11 mouse cellular contexts compared by ENCODE assay signal in the genomic region with DNA sequence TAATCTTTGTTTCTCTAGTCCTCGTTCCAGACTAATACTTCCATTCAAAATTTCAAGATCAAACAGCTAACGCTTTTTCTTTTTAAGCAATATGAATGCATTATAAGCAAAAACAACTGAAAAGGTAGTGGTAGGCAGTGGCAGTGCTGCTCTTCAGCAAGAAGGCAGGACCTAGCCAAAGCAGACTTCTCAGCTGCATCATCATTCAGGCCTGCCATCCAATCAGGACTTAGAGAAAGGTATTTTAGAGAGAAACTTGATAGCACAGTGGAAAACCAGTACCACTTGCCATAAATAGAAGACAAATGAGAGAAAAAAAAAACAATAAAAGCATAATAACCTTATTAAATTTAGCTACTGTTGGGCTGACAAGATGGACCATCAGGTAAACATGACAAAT. TPM values are rescaled to one million over a fixed set of nuclear protein-coding genes. Genes with fewer than 3 reads are reported as not detected.
A peak's percentile ranks its signal among the peaks of the same experiment; 100 is the strongest.
DNase-seq lines count a peak whose midpoint lies in the region; ATAC-seq and TF ChIP-seq lines count a peak whose summit lies in the region.
"Had no signal": no experiment of that assay in that cellular context is flagged by ENCODE, and none has a peak within 500 bp of the region (broad histone marks: within the 10 kb centered on the region; RNA-seq: fewer than 3 reads in every experiment).

No protein-coding gene starts in this region.

- H3K4me1 ChIP-seq in heart, embryonic 13.5 days, result peaks cover 52% of the 10 kb centered on the region
- H3K4me1 ChIP-seq in heart, embryonic 11.5 days (ENCODE audit: control insufficient read depth, insufficient read depth, low read length), result peaks cover 30% of the 10 kb centered on the region
- peaks cover 8 to 30% of the 10 kb centered on the region in 2 experiments for H3K4me1 ChIP-seq in MEL (ENCODE audit: control insufficient read depth in 1 of 2, insufficient read depth in 2 of 2, low read length in 2 of 2)
- peaks cover 28% of the 10 kb centered on the region for H3K4me1 ChIP-seq in forebrain, embryonic 14.5 days (ENCODE audit: control insufficient read depth, insufficient read depth, low read length)
- peaks cover 42% of the 10 kb centered on the region for H3K4me1 ChIP-seq in midbrain, embryonic 10.5 days

- TF ChIP-seq RAD21 in MEL (IDR thresholded peaks at IDR 0.05; ENCODE audit: low read depth, low read length), result no peak

- no peak for TF ChIP-seq CTCF in MEL (IDR thresholded peaks at IDR 0.05 in 2 of 3, conservative IDR thresholded peaks at IDR 0.05 in 1 of 3; ENCODE audit: control insufficient read depth in 1 of 3, insufficient read depth in 1 of 3, low read depth in 2 of 3, low read length in 3 of 3, poor library complexity in 1 of 3, severe bottlenecking in 1 of 3)

- peaks cover 60% of the 10 kb centered on the region for H3K79me2 ChIP-seq in MEL (ENCODE audit: control insufficient read depth, insufficient read depth, low read length, poor library complexity)

- peak; percentile 51 for DNase-seq in MEL (ENCODE audit: low read depth, low spot score)
- DNase-seq in forebrain, embryonic 14.5 days (ENCODE audit: low spot score), result no peak
- DNase-seq in midbrain, embryonic 10.5 days (ENCODE audit: low spot score), result no peak
- DNase-seq in gastrocnemius, postnatal 36 days, result no peak
- no peak for DNase-seq in spleen, postnatal 4 days (ENCODE audit: low spot score in 2 of 2)
- DNase-seq in T-cell, adult 2 months (ENCODE audit: low spot score), result no peak

- no peaks in the 10 kb centered on the region for H3K9me3 ChIP-seq in heart, embryonic 13.5 days
- H3K9me3 ChIP-seq in heart, embryonic 11.5 days (replicated peaks; ENCODE audit: control insufficient read depth, low read length), result no peaks in the 10 kb centered on the region
- H3K9me3 ChIP-seq in MEL (replicated peaks; ENCODE audit: insufficient read depth, low read length), result no peaks in the 10 kb centered on the region
- no peaks in the 10 kb centered on the region for H3K9me3 ChIP-seq in forebrain, embryonic 14.5 days (replicated peaks; ENCODE audit: control insufficient read depth, low read length)
- no peaks in the 10 kb centered on the region for H3K9me3 ChIP-seq in midbrain, embryonic 10.5 days (replicated peaks)

- TF ChIP-seq EP300 in MEL (IDR thresholded peaks at IDR 0.05; ENCODE audit: low read depth in 1 of 2, low read length in 2 of 2), result no peak

- H3K36me3 ChIP-seq in heart, embryonic 13.5 days, result peaks cover 5% of the 10 kb centered on the region; the same call in 1 of the 2 replicates
- H3K36me3 ChIP-seq in heart, embryonic 11.5 days (ENCODE audit: control insufficient read depth, insufficient read depth, low read length), result no peaks in the 10 kb centered on the region
- peaks cover 3 to 49% of the 10 kb centered on the region in 2 experiments; a peak in 3 of 4 replicates for H3K36me3 ChIP-seq in MEL (ENCODE audit: control insufficient read depth in 1 of 2, insufficient read depth in 2 of 2, low read length in 2 of 2)
- H3K36me3 ChIP-seq in forebrain, embryonic 14.5 days (ENCODE audit: control insufficient read depth, insufficient read depth, low read length), result peaks cover 13% of the 10 kb centered on the region; the same call in 1 of the 2 replicates
- peaks cover 13% of the 10 kb centered on the region; the same call in 1 of the 2 replicates for H3K36me3 ChIP-seq in midbrain, embryonic 10.5 days

- H3K4me2 ChIP-seq in heart, embryonic 13.5 days, result peak overlapping the region; percentile 99
- H3K4me2 ChIP-seq in heart, embryonic 11.5 days, result no peak overlapping the region
- peak overlapping the region; percentile 91 for H3K4me2 ChIP-seq in forebrain, embryonic 14.5 days (ENCODE audit: low read length)

- ATAC-seq in heart, embryonic 13.5 days (ENCODE audit: extremely low read depth, insufficient number of reproducible peaks, low FRiP score, low TSS enrichment), result no peak
- ATAC-seq in heart, embryonic 11.5 days (replicated peaks; ENCODE audit: insufficient number of reproducible peaks, low FRiP score, low TSS enrichment), result no peak
- ATAC-seq in forebrain, embryonic 14.5 days, result no peak

- H3K9ac ChIP-seq in heart, embryonic 13.5 days, result no peak overlapping the region
- no peak overlapping the region for H3K9ac ChIP-seq in heart, embryonic 11.5 days (ENCODE audit: low read depth, low read length)
- no peak overlapping the region for H3K9ac ChIP-seq in MEL (ENCODE audit: control insufficient read depth, low read depth, low read length, poor library complexity, severe bottlenecking)
- no peak overlapping the region for H3K9ac ChIP-seq in forebrain, embryonic 14.5 days (ENCODE audit: low read length)

- TF ChIP-seq POLR2A in MEL (IDR thresholded peaks at IDR 0.05; ENCODE audit: control insufficient read depth in 1 of 2, insufficient read depth in 1 of 2, low read depth in 1 of 2, low read length in 2 of 2, poor library complexity in 1 of 2), result no peak

- H3K4me3 ChIP-seq in heart, embryonic 13.5 days, result peak overlapping the region; percentile 88
- no peak overlapping the region for H3K4me3 ChIP-seq in heart, embryonic 11.5 days (ENCODE audit: low read depth, low read length)
- H3K4me3 ChIP-seq in MEL (ENCODE audit: control insufficient read depth in 1 of 2, insufficient read depth in 1 of 2, low read depth in 2 of 2, low read length in 2 of 2), result no peak overlapping the region; a peak in 1 of 4 replicates
- H3K4me3 ChIP-seq in forebrain, embryonic 14.5 days (ENCODE audit: low read depth, low read length), result no peak overlapping the region
- H3K4me3 ChIP-seq in midbrain, embryonic 10.5 days, result peak overlapping the region; percentile 92

- no peak overlapping the region for H3K27ac ChIP-seq in heart, embryonic 13.5 days (replicated peaks)
- H3K27ac ChIP-seq in heart, embryonic 11.5 days (ENCODE audit: low read depth, low read length), result no peak overlapping the region
- H3K27ac ChIP-seq in MEL (ENCODE audit: control insufficient read depth, low read depth, low read length), result no peak overlapping the region
- H3K27ac ChIP-seq in forebrain, embryonic 14.5 days (ENCODE audit: low read depth, low read length), result no peak overlapping the region
- H3K27ac ChIP-seq in midbrain, embryonic 10.5 days (replicated peaks), result no peak overlapping the region

- WGBS in heart, embryonic 13.5 days, result 77% methylated on average over 2 of the region's 2 CpGs
- WGBS in heart, embryonic 11.5 days (ENCODE audit: insufficient replicate concordance), result 84% methylated on average over 2 of the region's 2 CpGs
- WGBS in forebrain, embryonic 14.5 days, result 78% methylated on average over 2 of the region's 2 CpGs
- 93% methylated on average over 2 of the region's 2 CpGs for WGBS in midbrain, embryonic 10.5 days

- intact Hi-C loops in gastrocnemius, postnatal 36 days (cut with DNase I), result no loop called here

- H3K27me3 ChIP-seq in heart, embryonic 13.5 days (replicated peaks), result peaks cover 11% of the 10 kb centered on the region
- H3K27me3 ChIP-seq in heart, embryonic 11.5 days (ENCODE audit: control insufficient read depth, insufficient read depth, low read length), result no peaks in the 10 kb centered on the region
- 0 out of 4 replicates have a peak, but pooled peaks cover 0 to 2% of the 10 kb centered on the region in 2 experiments for H3K27me3 ChIP-seq in MEL (ENCODE audit: control insufficient read depth in 1 of 2, insufficient read depth in 2 of 2, low read length in 2 of 2)
- H3K27me3 ChIP-seq in forebrain, embryonic 14.5 days (replicated peaks; ENCODE audit: control insufficient read depth, insufficient read depth, low read length), result no peaks in the 10 kb centered on the region
- H3K27me3 ChIP-seq in midbrain, embryonic 10.5 days (ENCODE audit: low read depth, poor library complexity, severe bottlenecking), result 0 out of 2 replicates have a peak, but pooled peaks cover 3% of the 10 kb centered on the region

TF ChIP-seq in MEL, 35 proteins besides CTCF, POLR2A, EP300 and RAD21:
- TF ChIP-seq CHD1 (IDR thresholded peaks at IDR 0.05; ENCODE audit: low read depth, low read length), result no peak
- no peak for TF ChIP-seq MAX (IDR thresholded peaks at IDR 0.05; ENCODE audit: low read length)
- TF ChIP-seq USF1 (IDR thresholded peaks at IDR 0.05; ENCODE audit: low read depth, low read length), result no peak
- TF ChIP-seq ELF1 (IDR thresholded peaks at IDR 0.05; ENCODE audit: low read depth, low read length), result no peak
- TF ChIP-seq KAT2A (conservative IDR thresholded peaks at IDR 0.05; ENCODE audit: low read depth, low read length), result no peak
- TF ChIP-seq CHD2 (IDR thresholded peaks at IDR 0.05; ENCODE audit: low read length), result no peak
- TF ChIP-seq TCF12 (IDR thresholded peaks at IDR 0.05; ENCODE audit: low read depth, low read length), result no peak
- no peak for TF ChIP-seq GABPA (IDR thresholded peaks at IDR 0.05; ENCODE audit: low read depth, low read length)
- TF ChIP-seq E2F4 (IDR thresholded peaks at IDR 0.05; ENCODE audit: borderline replicate concordance, low read depth, low read length), result no peak
- no peak for TF ChIP-seq JUND (IDR thresholded peaks at IDR 0.05; ENCODE audit: low read depth, low read length)
- TF ChIP-seq HCFC1 (IDR thresholded peaks at IDR 0.05; ENCODE audit: low read depth, low read length), result no peak

RNA-seq across cellular contexts. Expression of a gene that starts 2.0 kb away (rescaled TPM):
- polyA plus RNA-seq in heart, embryonic 13.5 days (2015; fragmentation: Nextera tagmentation; extraction: Ambion mirVana), result 0.94 and 1.3 TPM in 2 replicates
- polyA plus RNA-seq in heart, embryonic 11.5 days (2014; fragmentation: Nextera tagmentation; extraction: Ambion mirVana), result 2.2 and 2.6 TPM in 2 replicates
- 14.3 and 14.4 TPM in 2 replicates for total RNA-seq in MEL (2012; rRNA removed)
- polyA plus RNA-seq in MEL (2012; ENCODE audit: insufficient read depth in 1 of 2, insufficient read length in 2 of 2, low read depth in 1 of 2, low replicate concordance in 2 of 2, missing spikeins in 1 of 2), result 10 to 100 TPM in 1 of 2 experiments, not detected in 1; 14.7 TPM
- polyA plus RNA-seq in forebrain, embryonic 14.5 days (2014; fragmentation: Nextera tagmentation; extraction: Ambion mirVana), result 3.6 and 4.6 TPM in 2 replicates
- 2.4 and 2.5 TPM in 2 replicates for polyA plus RNA-seq in midbrain, embryonic 10.5 days (2016; fragmentation: Nextera tagmentation; extraction: Ambion mirVana)
- 1 to 10 TPM; 4.4 to 5.6 TPM for total RNA-seq in gastrocnemius, postnatal 36 days (2021)

RNA-seq across cellular contexts. Expression of a gene that starts 29.2 kb away (rescaled TPM):
- 0.14 and 0.15 TPM in 2 replicates for polyA plus RNA-seq in heart, embryonic 13.5 days (2015; fragmentation: Nextera tagmentation; extraction: Ambion mirVana)
- polyA plus RNA-seq in heart, embryonic 11.5 days (2014; fragmentation: Nextera tagmentation; extraction: Ambion mirVana), result 0.07 and 0.20 TPM in 2 replicates
- total RNA-seq in MEL (2012; rRNA removed), result not detected in 2 replicates
- not detected for polyA plus RNA-seq in MEL (2012; ENCODE audit: insufficient read depth in 1 of 2, insufficient read length in 2 of 2, low read depth in 1 of 2, low replicate concordance in 2 of 2, missing spikeins in 1 of 2)
- not detected in 2 replicates for polyA plus RNA-seq in forebrain, embryonic 14.5 days (2014; fragmentation: Nextera tagmentation; extraction: Ambion mirVana)
- 0.04 TPM in 2 replicates for polyA plus RNA-seq in midbrain, embryonic 10.5 days (2016; fragmentation: Nextera tagmentation; extraction: Ambion mirVana)
- not detected for total RNA-seq in gastrocnemius, postnatal 36 days (2021)
- total RNA-seq: heart, adult 8-10 months had no signal
- polyA plus RNA-seq: C2C12; limb, embryonic 11.5 days had no signal

Comparison
In these comparisons a context has a peak if more than half of its experiments do, and no peak if none do; other contexts are left out.
1. H3K4me3 ChIP-seq: peak in heart, embryonic 13.5 days (single experiment) and midbrain, embryonic 10.5 days (single experiment); none in heart, embryonic 11.5 days (single experiment), MEL (0 of 2) and forebrain, embryonic 14.5 days (single experiment).